Mouse (Mus musculus) myocyte (in vitro differentiated cells): ENCODE measurements around the gene Krt80.
A peak's percentile ranks its signal among the peaks of the same experiment; 100 is the strongest.

Experiments
- CEBPB ChIP-seq: IDR thresholded peaks from 2 replicates; pipeline ENCODE4 v1.6.1; 2011; ENCODE audit warnings: mild to moderate bottlenecking, moderate library complexity; ENCODE audit not compliant: poor library complexity, insufficient read depth, severe bottlenecking
- E2F4 ChIP-seq: IDR thresholded peaks from one replicate; pipeline ENCODE4 v1.6.1; 2011; ENCODE audit warnings: mild to moderate bottlenecking, control low read depth, moderate library complexity; ENCODE audit not compliant: insufficient read depth
- MAX ChIP-seq: IDR thresholded peaks from one replicate; pipeline ENCODE4 v1.6.1; 2011; ENCODE audit warnings: low read depth, mild to moderate bottlenecking, control low read depth
- MYOD1 ChIP-seq, 3 experiments: IDR thresholded peaks; one replicate each; pipeline ENCODE4 v1.6.1; 2011; ENCODE audit warnings: control low read depth in 2 of 3, low read depth in 2 of 3, mild to moderate bottlenecking in 2 of 3, moderate library complexity in 1 of 3; ENCODE audit not compliant: insufficient read length in 2 of 3, control insufficient read depth in 1 of 3
- MYOG ChIP-seq, 3 experiments: IDR thresholded peaks; one replicate each; pipeline ENCODE4 v1.6.1; 2011; ENCODE audit warnings: control low read depth in 2 of 3, low read depth in 2 of 3, mild to moderate bottlenecking in 2 of 3; ENCODE audit not compliant: insufficient read length in 2 of 3, control insufficient read depth in 1 of 3, insufficient read depth in 1 of 3
- POLR2A ChIP-seq: IDR thresholded peaks from one replicate; pipeline ENCODE4 v1.6.1; 2011; ENCODE audit warnings: low read depth, mild to moderate bottlenecking, control low read depth, moderate library complexity; ENCODE audit not compliant: insufficient read length
- POLR2AphosphoS2 ChIP-seq: IDR thresholded peaks from one replicate; pipeline ENCODE4 v1.6.1; 2011; ENCODE audit warnings: low read depth, control low read depth; ENCODE audit not compliant: insufficient read length
- REST ChIP-seq: IDR thresholded peaks from one replicate; pipeline ENCODE4 v1.6.1; 2011; ENCODE audit warnings: mild to moderate bottlenecking, control low read depth, moderate library complexity; ENCODE audit not compliant: insufficient read depth, insufficient read length
- SRF ChIP-seq: IDR thresholded peaks from one replicate; pipeline ENCODE4 v1.6.1; 2011; ENCODE audit warnings: low read depth; ENCODE audit not compliant: control insufficient read depth, insufficient read length
- TCF12 ChIP-seq: IDR thresholded peaks from one replicate; pipeline ENCODE4 v1.6.1; 2011; ENCODE audit warnings: mild to moderate bottlenecking, control low read depth; ENCODE audit not compliant: poor library complexity, insufficient read depth, severe bottlenecking
- USF1 ChIP-seq: IDR thresholded peaks from one replicate; pipeline ENCODE4 v1.6.1; 2011; ENCODE audit warnings: low read depth, mild to moderate bottlenecking, control low read depth, moderate library complexity

DNA sequence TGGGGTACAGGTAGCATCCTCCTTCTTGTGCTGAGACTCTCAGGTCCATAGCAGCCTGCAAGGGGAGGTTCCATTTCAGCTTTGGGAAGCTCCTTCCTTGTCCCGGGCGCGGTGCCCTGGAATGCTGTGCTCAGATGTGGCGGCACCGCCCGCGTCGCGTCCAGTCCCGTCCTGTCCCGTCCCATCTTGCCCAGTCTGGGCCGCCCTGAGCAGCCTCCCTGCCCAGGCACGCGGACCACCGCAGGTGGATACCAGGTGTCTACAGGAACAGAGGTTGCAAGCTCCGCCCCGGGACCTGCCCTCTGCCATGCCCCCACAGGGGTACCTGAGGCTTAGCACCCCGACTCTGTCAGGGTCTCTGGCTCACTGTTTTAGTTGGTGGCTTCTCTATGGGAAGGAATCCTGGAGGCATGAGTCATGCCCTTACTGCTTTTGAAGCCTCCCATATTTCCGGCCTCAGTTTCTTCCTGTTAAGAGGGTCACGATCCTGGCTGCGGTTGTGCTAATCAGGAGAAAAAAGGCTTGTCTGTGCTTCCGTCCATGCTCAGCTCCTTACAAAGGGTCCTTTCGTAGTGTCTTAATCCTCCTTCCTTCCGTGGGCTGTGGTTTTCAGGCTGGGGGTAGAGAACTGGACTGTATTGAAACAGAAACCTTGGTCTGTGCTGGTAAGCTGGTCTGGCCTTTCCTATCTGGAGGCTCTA lies 33.3 kb downstream of the Krt80 start:
- no peak for TF ChIP-seq POLR2A
- TF ChIP-seq CEBPB, result no peak
- no peak for TF ChIP-seq E2F4
- no peak for TF ChIP-seq USF1
- no peak for TF ChIP-seq POLR2AphosphoS2
- no peak for TF ChIP-seq MAX
- peak in 1 of 3 experiments; percentile 49 for TF ChIP-seq MYOD1 (IDR thresholded peaks at IDR 0.05; ENCODE audit: control insufficient read depth in 1 of 3, insufficient read length in 2 of 3, low read depth in 2 of 3)
- no peak for TF ChIP-seq TCF12
- TF ChIP-seq MYOG (IDR thresholded peaks at IDR 0.05; ENCODE audit: control insufficient read depth in 1 of 3, insufficient read depth in 1 of 3, insufficient read length in 2 of 3, low read depth in 2 of 3), result peak in 1 of 3 experiments; percentile 55
- TF ChIP-seq REST, result no peak
- no peak for TF ChIP-seq SRF
